Mouse (Mus musculus) left cerebral cortex, adult 8-10 months (tissue): ENCODE measurements around the gene Iqgap2. TPM values are rescaled to one million over a fixed set of nuclear protein-coding genes. Genes with fewer than 3 reads are reported as not detected.

ENCODE experiments used
- DNase-seq, 2 experiments: peaks; one replicate each; pipeline ENCODE4 v3.0.0; 2022; ENCODE audit warnings: low spot score in 2 of 2
- total RNA-seq, 4 experiments: library from RNA; stranded (reverse); gene quantifications; 2 replicates each; pipeline ENCODE4 v1.2.4; 2022

Iqgap2 gene
- total RNA-seq: 10 to 100 TPM; 11.3 to 14.8 (median 13.1) TPM

DNA sequence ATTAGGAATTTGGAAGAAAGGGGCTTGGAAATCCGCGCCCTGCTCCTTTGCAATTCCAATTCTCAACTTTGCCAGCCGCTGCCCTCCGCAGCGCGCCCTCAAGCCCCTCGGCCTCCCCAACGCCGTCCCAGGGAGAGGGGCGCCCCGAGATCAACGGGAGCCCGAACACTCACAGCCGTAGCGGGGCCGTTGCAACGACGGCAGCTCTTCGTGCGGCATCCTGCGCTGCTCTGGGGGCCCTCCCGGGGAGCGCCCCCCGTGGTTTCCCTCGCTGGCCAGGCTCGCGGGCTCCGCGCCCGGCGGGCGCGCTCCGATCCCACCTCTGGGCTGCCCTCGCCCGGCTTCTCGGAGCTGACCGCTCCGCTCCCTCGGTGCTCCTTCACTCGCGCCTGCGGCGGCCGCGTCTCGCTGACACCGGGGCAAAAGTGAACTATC lies at the start of gene Iqgap2:
Gene Iqgap2 (minus strand): TSS at position 432 of the 435 bp plus-strand sequence.
- no peak for DNase-seq

DNA sequence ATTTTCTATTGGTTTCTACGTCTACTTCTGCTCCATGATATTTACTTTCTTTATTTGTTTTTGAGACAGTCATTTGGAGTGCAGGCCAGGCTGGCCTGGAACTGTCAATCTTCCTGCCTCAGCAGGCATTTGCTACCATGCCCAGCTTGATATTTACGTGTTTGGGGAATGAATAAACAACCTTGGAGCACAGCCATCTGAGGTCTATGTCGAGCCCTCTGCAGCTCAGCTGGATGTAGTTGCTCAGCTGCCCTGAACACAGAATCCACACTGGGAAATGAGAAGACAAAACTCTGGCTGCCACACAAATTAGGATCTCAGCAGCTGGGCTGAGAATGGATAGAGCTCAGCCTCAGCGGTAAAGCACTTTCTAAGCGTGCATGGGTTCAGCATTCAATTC lies 49.1 kb upstream of the Iqgap2 start:
- no peak for DNase-seq

DNA sequence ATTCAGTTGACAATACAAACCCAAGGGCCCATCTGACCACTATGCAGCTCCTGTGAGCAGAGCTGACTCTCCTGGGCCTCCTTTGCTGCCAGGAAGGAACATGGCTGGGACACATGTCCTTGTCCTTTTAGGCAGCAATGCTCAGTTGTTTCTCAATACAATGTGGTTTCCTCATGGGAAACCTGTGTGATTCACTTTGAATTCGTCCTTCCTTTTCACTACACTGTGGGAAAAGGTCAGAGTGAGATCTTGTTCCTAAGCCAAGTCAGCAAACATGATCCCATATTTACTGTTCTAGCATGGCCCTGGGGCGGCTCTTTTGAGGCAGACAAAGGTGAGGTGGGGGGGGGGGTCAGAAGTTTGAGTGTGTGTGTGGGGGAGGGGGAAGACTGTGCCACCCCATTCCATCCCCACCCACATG lies 32.5 kb upstream of the Iqgap2 start:
- DNase-seq: no peak

DNA sequence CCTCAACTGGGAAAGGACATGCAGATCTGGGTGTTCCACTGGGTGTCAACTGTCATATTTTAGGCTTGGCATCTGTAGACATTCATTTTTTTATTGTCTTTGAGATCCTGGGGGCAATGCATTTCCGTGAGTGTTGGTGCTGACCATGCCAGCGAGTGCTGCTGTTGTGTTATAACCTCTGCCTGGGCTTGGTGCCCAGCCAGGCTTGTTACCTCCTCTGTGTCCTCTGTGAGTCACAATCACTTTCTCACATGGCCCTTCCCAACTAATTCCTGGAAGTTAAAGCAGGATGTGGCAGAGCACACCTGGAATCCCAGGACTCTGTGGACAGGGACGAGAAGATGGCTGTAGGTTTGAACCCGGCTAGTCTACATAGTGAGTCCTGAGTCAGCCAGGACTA lies 30.9 kb upstream of the Iqgap2 start:
- no peak for DNase-seq

DNA sequence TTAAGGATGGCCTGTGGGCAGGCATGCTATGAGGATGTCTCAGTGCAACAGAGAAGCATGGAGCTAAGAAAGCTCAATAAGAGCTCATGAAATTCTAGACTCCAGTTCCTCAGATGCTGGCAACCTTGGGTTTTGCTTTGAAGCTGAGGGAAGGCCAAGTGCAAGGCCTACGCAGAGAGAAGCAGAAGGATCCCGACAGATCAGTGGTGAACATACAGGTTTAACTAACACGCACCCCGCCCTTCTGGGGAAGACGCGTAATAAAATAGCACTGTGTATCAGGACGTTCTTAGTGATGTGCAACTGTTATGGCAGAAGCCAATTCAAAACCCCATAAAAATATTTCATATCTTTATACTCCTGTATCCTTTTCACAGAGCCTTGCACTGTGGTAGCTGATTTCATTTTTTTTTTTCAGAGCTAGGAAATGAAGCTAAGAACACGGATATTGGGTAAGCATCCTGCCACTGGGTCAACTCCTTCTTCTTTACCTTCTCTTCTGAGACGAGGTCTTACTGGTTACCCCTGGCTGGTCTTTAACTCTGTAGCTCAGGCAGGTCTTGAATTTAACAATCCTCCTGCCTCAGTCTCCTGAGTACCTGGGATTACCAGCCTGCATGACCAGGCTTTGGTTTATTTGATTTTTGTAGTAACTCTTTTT lies 27.0 kb upstream of the Iqgap2 start:
- DNase-seq: no peak

DNA sequence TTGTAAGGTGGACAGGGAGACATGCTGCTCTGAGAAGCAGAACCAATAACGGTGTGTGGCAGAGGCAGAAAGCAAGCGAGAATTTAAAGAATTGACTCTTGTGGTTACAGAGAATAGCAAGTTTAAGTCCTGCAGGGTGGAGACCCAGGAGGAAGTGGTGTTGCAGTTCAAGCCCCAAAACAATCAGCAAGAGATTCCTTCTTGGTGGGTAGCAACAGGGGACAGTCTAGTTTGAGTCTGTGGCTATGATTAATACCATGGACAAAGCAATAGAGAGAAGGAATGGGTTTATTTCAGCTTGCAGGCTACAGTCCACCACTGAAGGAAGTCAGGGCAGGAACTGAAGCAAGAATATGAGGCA lies 21.3 kb upstream of the Iqgap2 start:
- DNase-seq: no peak

DNA sequence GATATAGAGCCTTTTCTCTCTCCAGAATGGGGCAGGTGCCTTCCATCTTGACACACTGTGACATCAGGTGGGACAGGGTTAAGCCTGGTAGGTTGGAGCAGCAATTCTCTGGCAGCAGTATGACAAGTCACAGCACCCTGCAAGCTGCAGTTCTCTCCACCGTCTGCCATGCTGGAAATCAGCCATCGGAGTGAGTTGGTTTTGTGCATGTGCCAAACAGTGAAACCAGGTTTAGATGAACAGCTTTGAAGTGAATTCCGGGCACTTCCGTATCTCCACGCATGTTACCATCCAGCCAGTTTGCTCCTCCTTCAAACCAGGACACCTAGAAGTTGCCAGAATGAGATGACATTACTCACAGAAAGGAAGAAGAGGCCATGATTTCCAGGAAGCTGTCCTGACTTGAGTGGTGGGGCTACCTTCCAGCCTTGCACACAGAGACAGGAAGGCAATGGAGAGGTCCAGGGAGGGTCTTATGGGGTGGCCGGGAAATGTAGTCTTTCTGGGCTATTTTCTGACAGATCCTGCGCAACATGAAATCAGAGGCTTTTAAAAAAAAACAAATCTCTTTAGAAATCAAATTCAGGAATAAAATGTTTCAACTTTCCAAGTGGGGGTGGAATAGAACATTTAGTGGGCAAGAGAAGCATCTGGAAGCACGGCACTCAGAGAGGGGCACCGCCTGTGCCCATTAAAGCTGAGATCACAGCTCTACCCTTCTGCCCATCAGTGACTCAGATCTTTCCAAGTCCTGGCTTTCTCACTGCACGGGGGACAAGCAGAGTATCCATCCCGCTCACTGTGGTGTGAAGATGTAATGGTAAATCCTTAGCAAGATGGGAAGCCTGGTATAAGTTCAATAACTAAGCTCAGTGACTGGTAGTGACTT lies 20.7 kb upstream of the Iqgap2 start:
- DNase-seq: peak in 1 of 2 experiments; percentile 64

DNA sequence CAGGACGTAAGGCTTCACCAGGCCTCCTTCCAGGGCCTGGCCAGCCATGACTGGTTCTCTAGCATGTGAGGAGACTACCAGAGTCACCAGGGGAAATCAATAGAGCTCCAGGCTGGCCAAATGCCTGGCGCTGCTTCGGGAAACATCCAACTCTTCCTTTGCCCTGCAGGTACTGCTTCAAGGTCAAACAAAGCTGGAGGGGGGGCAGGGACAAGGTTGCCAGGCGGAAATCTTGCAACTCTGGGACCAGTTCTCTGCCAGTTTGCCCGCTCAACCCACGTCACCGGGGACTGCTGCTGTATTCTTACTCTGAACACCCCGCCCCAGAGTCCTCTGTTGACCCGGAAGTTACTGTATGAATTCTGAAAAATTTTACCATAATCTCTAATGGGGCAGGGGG lies 18.5 kb upstream of the Iqgap2 start:
- DNase-seq: no peak

DNA sequence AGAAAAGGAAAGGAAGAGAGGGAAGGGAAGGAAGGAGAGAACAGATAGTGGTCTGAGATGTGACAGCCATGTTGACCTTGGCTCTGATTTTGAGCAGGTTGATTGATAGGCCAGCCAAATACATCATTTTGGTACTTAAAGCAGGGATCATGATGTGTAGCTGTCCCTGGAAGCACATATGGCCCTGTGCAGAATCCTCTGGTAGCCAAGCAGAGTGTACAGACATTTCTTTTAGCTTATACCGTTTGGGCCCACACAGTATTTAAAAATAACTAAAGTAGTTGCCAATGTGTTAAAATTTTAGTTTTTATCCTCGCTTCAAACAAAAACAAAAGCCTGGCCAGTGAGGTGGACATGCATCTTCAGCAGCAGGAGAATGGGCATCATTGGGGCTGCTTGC lies 17.5 kb upstream of the Iqgap2 start:
- no peak for DNase-seq

DNA sequence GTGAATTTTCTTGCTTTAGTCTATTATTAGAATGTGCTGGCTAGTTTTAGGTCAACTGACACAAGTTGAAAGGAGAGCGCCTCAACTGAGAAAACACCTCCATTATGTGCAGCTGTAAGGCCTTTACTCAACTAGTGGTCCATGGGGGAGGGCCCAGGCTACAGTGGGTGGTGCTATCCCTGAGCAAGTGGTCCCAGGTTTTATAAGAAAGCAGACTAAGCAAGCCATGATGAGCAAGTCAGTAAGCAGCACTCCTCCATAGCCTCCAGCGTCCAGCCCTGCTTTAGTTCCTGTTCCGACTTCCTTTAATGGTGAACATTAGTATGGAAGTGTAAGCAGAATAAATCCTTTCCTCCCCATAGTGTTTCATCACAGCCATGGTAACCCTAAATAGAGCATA lies 11.0 kb upstream of the Iqgap2 start:
- DNase-seq: no peak

DNA sequence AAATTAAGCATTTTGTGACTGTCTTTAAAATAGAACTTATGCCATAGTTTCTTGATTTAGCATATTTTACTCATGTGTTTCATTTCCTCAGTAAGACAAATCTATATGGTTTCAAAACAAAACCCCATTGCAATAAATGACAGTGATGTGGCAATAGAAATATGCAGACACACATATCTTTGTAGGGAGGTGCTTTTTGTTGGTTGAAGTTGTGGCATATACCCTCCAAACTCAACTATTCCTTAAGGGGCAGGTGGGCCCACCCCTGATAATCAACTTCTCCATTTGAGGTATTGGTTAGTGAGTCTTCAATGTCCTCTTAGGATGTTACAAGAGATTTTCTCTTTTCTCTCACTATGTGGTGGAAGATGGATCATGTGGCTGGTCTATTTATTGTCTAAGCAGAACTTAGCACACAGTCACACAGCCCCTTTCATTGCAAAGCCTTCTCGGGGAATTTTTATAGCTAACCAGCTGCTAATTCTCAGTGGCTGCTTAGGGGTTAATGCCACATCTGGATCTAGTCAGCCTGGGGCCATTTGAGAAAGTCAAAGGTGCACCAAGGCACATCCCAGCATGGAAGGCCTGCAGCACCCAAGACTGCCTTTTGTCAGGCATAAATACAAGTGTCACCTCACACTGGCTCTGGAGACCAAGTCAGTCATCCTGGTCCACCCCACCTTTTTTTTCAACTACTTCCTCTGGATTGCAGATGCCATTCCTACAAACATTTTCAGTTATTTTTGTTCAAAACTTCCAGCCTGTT lies 8.3 kb upstream of the Iqgap2 start:
- no peak for DNase-seq

DNA sequence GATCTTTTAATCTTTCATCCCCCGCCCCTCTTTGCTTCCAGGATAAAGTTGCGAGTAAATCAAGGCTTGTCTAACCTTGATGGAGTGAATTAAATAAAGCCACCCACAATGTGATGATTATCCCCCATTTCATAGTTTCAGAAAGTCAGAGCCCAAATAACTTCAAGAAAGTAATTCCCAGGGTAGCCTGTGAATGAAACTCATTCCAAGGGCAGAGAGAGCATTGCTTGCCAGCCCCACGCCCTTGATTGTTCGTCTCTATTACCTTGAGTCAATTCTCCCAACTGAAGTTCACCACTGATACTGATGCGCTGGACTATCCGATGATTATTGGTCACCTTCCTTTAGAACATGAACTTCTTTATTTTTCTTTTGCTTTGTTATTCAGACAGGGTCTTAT lies 4.8 kb upstream of the Iqgap2 start:
- no peak for DNase-seq

DNA sequence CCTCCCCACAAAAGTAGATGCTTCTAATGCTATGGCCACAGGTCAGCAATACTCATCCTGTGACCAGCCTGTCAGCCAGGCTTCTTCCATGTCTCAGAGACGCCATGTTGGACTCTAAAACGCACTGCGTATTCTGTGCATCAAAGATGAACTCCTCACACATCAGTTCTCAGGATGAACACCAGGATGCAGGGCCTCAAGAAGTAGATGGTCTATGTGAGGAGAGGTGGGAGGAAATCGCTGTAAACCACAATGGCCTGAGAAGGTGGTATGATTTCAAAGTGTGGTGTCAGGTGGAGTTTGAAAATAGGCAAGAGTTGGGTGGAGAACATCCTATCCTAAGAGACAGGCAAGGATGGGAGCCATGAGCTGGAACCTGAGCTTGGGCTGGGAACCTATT lies 1.4 kb upstream of the Iqgap2 start:
- no peak for DNase-seq

DNA sequence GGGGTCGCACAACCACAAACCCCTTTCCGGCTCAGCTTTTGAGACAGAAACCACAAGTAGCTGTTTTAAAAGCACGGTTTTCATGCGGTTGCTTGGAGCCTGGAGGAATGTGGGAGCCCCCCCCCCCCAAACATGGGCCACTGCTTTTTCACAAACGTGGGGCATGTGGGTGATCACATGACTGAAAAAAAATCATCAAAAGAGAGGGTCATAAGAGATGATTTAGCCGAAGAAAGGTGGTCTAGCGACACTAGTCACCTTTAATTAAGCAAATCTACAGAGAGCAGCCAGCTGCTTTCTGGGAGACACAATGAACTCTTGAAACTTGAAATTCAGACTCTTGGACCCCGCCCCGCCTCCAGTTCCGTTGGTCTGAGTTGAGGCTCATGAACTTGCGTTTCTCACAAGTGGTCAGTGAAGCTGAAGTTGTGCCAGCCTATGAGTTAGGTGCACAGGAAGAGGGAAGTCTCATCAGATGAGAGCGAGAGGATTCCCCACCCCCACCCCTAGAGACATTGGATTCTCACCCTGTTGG lies 956 bp upstream of the Iqgap2 start:
- DNase-seq: no peak

DNA sequence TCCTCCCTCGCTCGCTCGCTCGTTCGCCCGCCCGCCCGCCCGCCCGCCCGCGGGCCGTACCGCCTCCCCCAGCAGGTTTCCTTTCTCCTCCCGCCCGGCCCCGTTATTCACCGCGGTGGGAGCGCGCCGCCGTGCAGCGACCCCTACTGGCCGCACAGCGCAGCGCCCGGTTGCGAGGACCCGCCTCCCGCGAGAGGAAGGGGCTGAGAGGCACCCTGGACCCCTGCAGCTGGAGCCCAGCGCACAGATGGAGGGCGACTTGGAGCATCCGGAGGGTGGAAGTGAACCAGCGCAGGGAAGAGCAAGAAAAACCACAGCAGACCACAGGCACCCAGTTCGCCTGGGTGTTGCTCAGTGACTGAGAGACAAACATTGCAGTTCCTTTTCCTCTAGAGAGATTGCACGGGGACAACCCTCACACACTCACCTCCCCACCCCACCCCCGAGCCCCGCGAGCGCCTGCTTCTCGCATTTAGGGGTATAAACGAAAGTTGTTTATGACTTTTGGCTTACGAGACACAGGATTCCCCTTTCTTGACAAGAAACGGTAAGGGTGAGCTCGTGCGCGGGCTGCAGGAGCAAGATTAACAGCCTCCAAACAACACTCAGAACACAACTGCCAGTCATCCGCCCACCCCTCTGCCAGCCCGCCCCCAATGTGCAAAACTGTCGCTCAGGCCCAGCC lies 346 bp upstream of the Iqgap2 start:
- DNase-seq: no peak

DNA sequence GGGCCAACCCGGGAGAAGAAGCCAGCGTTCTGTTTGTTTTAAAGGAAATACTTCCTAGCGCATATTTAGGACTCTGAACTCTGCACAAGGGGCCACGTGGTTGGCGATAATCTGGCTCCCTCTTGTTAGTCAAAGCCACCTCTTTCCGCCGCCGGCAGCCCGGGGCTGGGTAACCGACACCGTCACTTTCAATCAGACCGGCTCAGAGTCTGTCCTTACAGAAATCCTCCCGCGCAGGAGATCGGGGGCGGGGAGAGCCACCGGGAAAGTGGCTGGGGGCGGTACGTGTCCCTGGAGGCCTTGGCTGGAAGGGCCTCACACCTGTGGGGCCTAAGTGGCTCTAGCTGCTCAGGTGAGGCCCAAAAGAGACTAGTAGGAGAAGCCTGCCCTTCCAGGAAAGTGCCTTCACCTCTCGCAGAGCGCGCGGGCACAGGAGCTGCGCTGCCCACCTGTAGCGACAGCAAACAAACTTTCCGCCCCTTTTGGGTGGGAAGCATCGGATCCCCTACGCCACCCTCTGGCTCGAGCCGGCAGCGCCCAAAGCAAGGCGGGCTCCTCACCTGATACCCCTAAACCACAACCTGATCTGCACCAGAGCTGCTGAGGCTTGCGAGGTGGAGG lies 761 bp downstream of the Iqgap2 start:
- DNase-seq: no peak

DNA sequence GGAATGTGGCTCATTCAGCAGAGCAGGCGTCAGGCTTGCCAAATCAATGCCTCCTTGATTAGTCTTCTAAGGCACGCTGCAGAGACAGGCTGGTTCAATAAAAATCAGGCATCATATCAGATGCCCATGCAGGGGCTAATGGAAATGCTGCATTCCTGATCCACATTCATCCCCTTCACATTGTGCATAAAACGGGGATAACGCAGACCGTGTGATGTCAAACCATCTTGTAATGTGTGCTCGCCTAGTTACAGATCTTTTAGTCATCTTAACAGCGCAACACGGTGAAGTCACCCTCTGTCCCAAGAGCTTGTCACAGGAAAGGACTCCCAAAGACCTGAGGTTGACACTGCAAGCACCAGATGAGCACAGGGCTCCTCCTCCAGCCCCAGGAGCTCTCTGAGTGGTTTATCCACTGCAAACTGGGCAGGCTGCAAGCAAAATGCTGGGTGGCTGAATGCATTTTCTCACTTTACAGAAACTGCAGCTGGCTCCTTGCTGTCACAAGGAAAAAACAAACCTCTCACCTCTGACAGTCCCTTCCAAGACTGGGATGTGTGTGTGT lies 1.7 kb downstream of the Iqgap2 start:
- no peak for DNase-seq

DNA sequence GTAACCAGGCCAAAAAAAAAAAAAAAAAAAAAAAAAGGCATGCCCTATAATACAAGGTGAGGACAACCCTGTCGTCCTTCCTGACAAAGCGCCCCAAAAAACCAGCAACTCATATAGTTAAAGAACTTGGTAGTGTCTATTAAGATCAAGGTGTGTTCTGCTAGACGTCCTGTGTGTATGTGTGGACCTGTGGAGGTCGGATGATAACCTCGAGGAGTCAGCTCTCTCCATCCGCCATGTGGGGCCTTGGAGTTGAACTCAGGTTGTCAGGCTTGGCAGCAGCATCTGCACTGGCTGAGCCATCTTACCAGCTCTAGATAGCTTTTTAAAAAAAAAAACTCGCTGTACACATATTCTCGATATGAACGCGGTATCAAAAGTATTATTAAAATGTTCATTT lies 2.4 kb downstream of the Iqgap2 start:
- DNase-seq: no peak

DNA sequence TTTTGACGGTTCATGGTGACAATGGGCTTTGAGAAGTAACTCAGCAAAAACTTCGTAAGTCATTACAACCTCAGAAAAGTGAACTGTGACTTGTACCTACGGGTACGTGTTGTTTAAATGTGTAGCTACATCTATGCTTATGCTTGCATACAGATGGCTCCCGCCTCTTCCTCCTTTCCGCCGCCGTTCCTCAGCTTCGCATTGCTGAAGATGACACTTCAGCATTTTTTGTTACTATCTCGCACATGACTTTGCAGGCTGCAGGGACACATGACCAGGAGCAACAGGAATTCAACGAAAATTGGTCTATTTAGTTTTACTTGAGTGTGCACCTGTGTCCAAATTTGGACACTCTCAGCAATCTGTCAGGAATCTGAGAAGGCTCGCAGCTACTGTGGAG lies 3.1 kb downstream of the Iqgap2 start:
- DNase-seq: no peak

DNA sequence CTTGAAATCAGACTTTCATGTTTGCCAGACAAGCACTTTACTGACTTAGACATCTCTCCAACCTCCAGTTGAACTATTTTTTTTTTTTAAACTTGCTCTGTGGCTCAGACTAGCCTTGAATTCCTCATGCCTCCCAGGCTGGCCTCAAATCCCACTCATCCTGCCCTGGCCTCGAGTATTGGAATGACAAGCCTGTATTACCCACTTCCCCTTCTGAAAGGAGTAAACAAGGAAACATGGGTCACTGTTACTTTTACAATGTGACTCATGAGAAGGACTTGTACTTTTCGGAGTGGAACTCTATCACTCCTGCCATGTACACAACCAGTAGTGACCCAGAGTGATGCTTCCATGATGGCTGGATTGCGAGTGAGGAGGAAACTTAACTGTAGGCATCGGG lies 3.6 kb downstream of the Iqgap2 start:
- no peak for DNase-seq

DNA sequence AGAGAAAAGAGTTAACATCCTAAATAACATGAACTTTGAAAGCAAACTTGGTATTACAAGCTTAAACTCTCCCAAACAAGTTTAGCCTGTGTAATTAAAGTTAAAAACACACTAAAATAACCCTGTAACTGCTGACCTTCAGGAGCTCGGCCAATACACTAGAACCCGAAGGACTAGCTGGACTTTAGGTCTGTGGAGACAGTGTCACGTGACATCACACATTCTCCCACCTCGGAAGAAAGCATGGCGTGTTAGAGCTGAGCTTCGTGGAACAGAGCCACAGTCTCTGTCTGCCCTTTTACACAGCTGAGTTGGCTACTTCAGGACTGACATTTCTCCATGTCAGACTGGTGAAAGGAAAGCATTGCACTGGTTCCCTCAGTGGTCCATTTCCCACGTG lies 4.3 kb downstream of the Iqgap2 start:
- DNase-seq: no peak
